Mouse (Mus musculus): ENCODE measurements around the gene Asz1. TPM values are rescaled to one million over a fixed set of nuclear protein-coding genes. Genes with fewer than 3 reads are reported as not detected.

Asz1 gene
- total RNA-seq, 4 experiments from 2014 or later, result not detected

DNA sequence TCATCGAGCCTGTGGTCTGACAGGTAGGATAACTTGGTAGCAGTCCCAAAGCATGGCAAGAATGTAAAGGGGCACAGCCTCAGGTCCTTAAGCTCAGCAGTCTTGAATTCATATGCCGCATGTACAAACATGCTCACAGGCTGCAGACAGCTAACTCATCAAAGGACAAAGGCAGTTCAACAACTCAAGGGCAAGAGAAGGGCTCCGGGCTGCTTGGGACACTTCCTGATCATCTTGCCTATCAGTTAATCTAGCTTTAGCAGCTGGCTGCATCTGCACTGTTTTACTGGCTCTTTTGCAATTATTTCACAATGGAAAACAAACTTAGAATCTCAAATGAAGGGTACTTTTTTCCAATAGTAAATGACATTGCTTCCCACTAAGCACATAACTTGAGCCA lies 101.5 kb downstream of the Asz1 start:
- DNase-seq (ENCODE audit: low spot score in 2 of 2), result no peak

GRCm38 (mm10) chr6:18002065-18002464 lies 106.8 kb downstream of the Asz1 start:
- DNase-seq (ENCODE audit: low spot score in 2 of 2), result no peak

Other genes with a start within 250 kb of the Asz1 start
- gene Wnt2, start 78.5 kb downstream of the Asz1 start, total RNA-seq (2022), result under 1 TPM in 2 of 4 experiments, not detected in 2; 0.21 to 0.34 TPM
- not detected for gene Cftr, start 61.6 kb upstream of the Asz1 start, total RNA-seq (2022)

Data from gastrocnemius, adult 8-10 months (tissue).